Mouse (Mus musculus): ENCODE results near the gene Crb3. TPM values are rescaled to one million over a fixed set of nuclear protein-coding genes. Genes with fewer than 3 reads are reported as not detected.

Gene Crb3
- total and polyA plus RNA-seq, 3 experiments = 0.25 TPM; not detected in 2

- H3K9ac ChIP-seq (ENCODE audit: insufficient read depth, low read depth) = peak overlapping the region; percentile 99
- H3K4me2 ChIP-seq (ENCODE audit: insufficient read depth, low read depth, poor library complexity, severe bottlenecking) = peak overlapping the region; percentile 32; the same call in 1 of the 2 replicates
- peaks cover 40% of the 10 kb centered on the region for H3K79me2 ChIP-seq (replicated peaks; ENCODE audit: control insufficient read depth, extremely low read depth, insufficient read depth, poor library complexity, severe bottlenecking)
- dilution Hi-C loops (cut with MboI; ENCODE audit: extremely low pct_ligation_motif_present, extremely low pct_unique_long_range_greater_than_20kb, low sequenced_read_pairs) (no loop called here), in situ Hi-C loops (cut with MboI; ENCODE audit: low pct_ligation_motif_present, low pct_unique_long_range_greater_than_20kb, low sequenced_read_pairs) (no loop called here)
- peak; percentile 65 for DNase-seq (ENCODE audit: extremely low read depth)
- no peaks in the 10 kb centered on the region for H3K27me3 ChIP-seq (replicated peaks)
- H3K4me3 ChIP-seq (replicated peaks in 1 of 3; ENCODE audit: low read depth in 2 of 3, low read length in 2 of 3, poor library complexity in 1 of 3) = peak overlapping the region; percentile 61 to 83 (median 69)
- no peaks in the 10 kb centered on the region for H3K9me3 ChIP-seq (replicated peaks; ENCODE audit: low read length)
- peak; percentile 26; the same call in 1 of the 2 replicates for TF ChIP-seq BHLHE40 (IDR thresholded peaks at IDR 0.05; ENCODE audit: low read depth, low read length)
- TF ChIP-seq RAD21 (IDR thresholded peaks at IDR 0.05; ENCODE audit: low read depth, low read length) = no peak
- 0 out of 2 replicates have a peak, but pooled peaks have one; percentile 3 for TF ChIP-seq MAZ (IDR thresholded peaks at IDR 0.05; ENCODE audit: low read depth, low read length)
- peak; percentile 4; the same call in 1 of the 2 replicates for TF ChIP-seq USF2 (conservative IDR thresholded peaks at IDR 0.05; ENCODE audit: low read depth, low read length)
- TF ChIP-seq SMC3 (IDR thresholded peaks at IDR 0.05; ENCODE audit: low read depth, low read length) = peak; percentile 24; the same call in 1 of the 2 replicates
- 0 out of 2 replicates have a peak, but pooled peaks have one; percentile 7 for TF ChIP-seq IRF4 (IDR thresholded peaks at IDR 0.05; ENCODE audit: low read depth, low read length)
- TF ChIP-seq USF1 (IDR thresholded peaks at IDR 0.05; ENCODE audit: low read depth, low read length) = peak; percentile 23; the same call in 1 of the 2 replicates
- peak; percentile 62 for TF ChIP-seq MXI1 (IDR thresholded peaks at IDR 0.05; ENCODE audit: low read depth, low read length)
- no peak; a peak in 1 of 4 replicates for TF ChIP-seq CTCF (conservative IDR thresholded peaks at IDR 0.05 in 1 of 2, IDR thresholded peaks at IDR 0.05 in 1 of 2; ENCODE audit: low read depth in 2 of 2, low read length in 2 of 2)
- TF ChIP-seq CHD1 (IDR thresholded peaks at IDR 0.05; ENCODE audit: low read depth, low read length) = peak; percentile 75; the same call in 1 of the 2 replicates
- TF ChIP-seq POLR2A (IDR thresholded peaks at IDR 0.05; ENCODE audit: low read depth, low read length) = peak; percentile 16
- no peak; the same call in 1 of the 2 replicates for TF ChIP-seq MEF2A (IDR thresholded peaks at IDR 0.05; ENCODE audit: borderline replicate concordance, low read depth, low read length)
- 0 out of 2 replicates have a peak, but pooled peaks have one; percentile 23 for TF ChIP-seq UBTF (IDR thresholded peaks at IDR 0.05; ENCODE audit: low read depth, low read length)
- TF ChIP-seq ZMIZ1 (IDR thresholded peaks at IDR 0.05; ENCODE audit: low read depth, low read length) = peak; percentile 75; the same call in 1 of the 2 replicates
- no peak for TF ChIP-seq EP300 (IDR thresholded peaks at IDR 0.05; ENCODE audit: low read length)
- TF ChIP-seq TCF12 (IDR thresholded peaks at IDR 0.05; ENCODE audit: low read depth, low read length) = peak; percentile 25
- no peak for TF ChIP-seq TBP (conservative IDR thresholded peaks at IDR 0.05; ENCODE audit: low read depth, low read length)
- peak; percentile 56; the same call in 1 of the 2 replicates for TF ChIP-seq MAFK (IDR thresholded peaks at IDR 0.05; ENCODE audit: insufficient replicate concordance, low read length)
- peak; percentile 44; the same call in 1 of the 2 replicates for TF ChIP-seq NELFE (IDR thresholded peaks at IDR 0.05; ENCODE audit: low read depth, low read length)
- TF ChIP-seq E2F4 (IDR thresholded peaks at IDR 0.05; ENCODE audit: insufficient replicate concordance, low read depth, low read length) = 0 out of 2 replicates have a peak, but pooled peaks have one; percentile 47
- TF ChIP-seq POLR2AphosphoS2 (IDR thresholded peaks at IDR 0.05; ENCODE audit: low read depth, low read length) = peak; percentile 96; the same call in 1 of the 2 replicates
- 0 out of 2 replicates have a peak, but pooled peaks have one; percentile 11 for TF ChIP-seq NRF1 (IDR thresholded peaks at IDR 0.05; ENCODE audit: low read depth, low read length)
- TF ChIP-seq HCFC1 (IDR thresholded peaks at IDR 0.05; ENCODE audit: low read depth, low read length) = no peak
- TF ChIP-seq GABPA (IDR thresholded peaks at IDR 0.05; ENCODE audit: insufficient replicate concordance, low read depth, low read length) = no peak
- peaks cover 15 to 48% of the 10 kb centered on the region in 2 experiments for H3K4me1 ChIP-seq (ENCODE audit: control insufficient read depth in 1 of 2, insufficient read depth in 2 of 2)
- peaks cover 21 to 25% of the 10 kb centered on the region in 2 experiments for H3K36me3 ChIP-seq (replicated peaks in 1 of 2; ENCODE audit: control insufficient read depth in 1 of 2, insufficient read depth in 1 of 2, low read length in 1 of 2)
- peak overlapping the region; percentile 96 for H3K27ac ChIP-seq (ENCODE audit: insufficient read depth, low read depth)
Observed at GRCm38 (mm10) chr17:57108040-57108665, 49.2 kb downstream of the Crb3 start.

Data from CH12.LX (cell line).